Mouse (Mus musculus) olfactory bulb, adult 2 months (tissue): ENCODE data around the gene Mast4.

ENCODE experiments used
- CTCF ChIP-seq: fragments of 200-500 bp; IDR thresholded peaks from 2 replicates; pipeline ENCODE4 v1.5.1; 2012; ENCODE audit warnings: low read depth, mild to moderate bottlenecking, low read length, moderate library complexity; ENCODE audit not compliant: insufficient read depth
- POLR2A ChIP-seq: fragments of 200-500 bp; IDR thresholded peaks from 2 replicates; pipeline ENCODE4 v1.6.1; 2012; ENCODE audit warnings: mild to moderate bottlenecking, low read depth, low read length, moderate library complexity; ENCODE audit not compliant: insufficient read depth

- no peak for TF ChIP-seq CTCF
- no peak for TF ChIP-seq POLR2A
Observed at GRCm38 (mm10) chr13:103238034-103238705, 96.1 kb downstream of the Mast4 start.
